Mouse (Mus musculus) olfactory bulb, adult 2 months (tissue): ENCODE data around the gene Pi4ka.

Experiments used
- CTCF ChIP-seq: fragments of 200-500 bp; IDR thresholded peaks from 2 replicates; pipeline ENCODE4 v1.5.1; 2012; ENCODE audit warnings: low read depth, mild to moderate bottlenecking, low read length, moderate library complexity; ENCODE audit not compliant: insufficient read depth
- POLR2A ChIP-seq: fragments of 200-500 bp; IDR thresholded peaks from 2 replicates; pipeline ENCODE4 v1.6.1; 2012; ENCODE audit warnings: mild to moderate bottlenecking, low read depth, low read length, moderate library complexity; ENCODE audit not compliant: insufficient read depth

GRCm38 (mm10) chr16:17309036-17309435 is 97.1 kb downstream of the Pi4ka start:
- no peak for TF ChIP-seq POLR2A
- no peak for TF ChIP-seq CTCF
